Mouse (Mus musculus) embryonic stem cell, embryonic (primary cell): ENCODE measurements around the gene Samd10.

ENCODE experiments used
- CTCF ChIA-PET, 4 experiments: fragments of 300-600 bp in 2 of 4; fragments of 350-600 bp in 2 of 4; sonication (Branson Sonifier 250); formaldehyde crosslinking; loops; one replicate each; lab custom pipeline; 2022; ENCODE audit warnings: inconsistent platforms in 2 of 4; lab: Charles Lee
- POLR2A ChIA-PET, 4 experiments: fragments of 300-600 bp in 2 of 4; fragments of 350-600 bp in 2 of 4; sonication (Branson Sonifier 250); formaldehyde crosslinking; loops; one replicate each; lab custom pipeline; 2022; ENCODE audit warnings: antibody characterized with exemption in 4 of 4, inconsistent platforms in 1 of 4; lab: Charles Lee

Samd10 gene

GRCm38 (mm10) chr2:181598454-181599351 is at the start of gene Samd10:
TSS of gene Samd10 (minus strand) at chr2:181599212.
- POLR2A ChIA-PET, result interaction anchor here (0.5 to 5.1 kb wide), 39 partner anchors 8 to 666 kb away, joined by 3 to 46 read pairs (median 3); partner anchors contain the start of genes Dnajc5 (in 4 of the 4), Uckl1 (in 2 of the 4), Abhd16b (in 1 of the 4) and Arfrp1 (in 1 of the 4)
- CTCF ChIA-PET, result interaction anchor here in 3 of 4 experiments (0.6 to 3.4 kb wide), 15 partner anchors 10 to 412 kb away, joined by 3 to 15 read pairs (median 4); partner anchors contain the start of gene Ppdpf (in 1 of the 3)

GRCm38 (mm10) chr2:181646626-181647472 is 47.8 kb upstream of the Samd10 start:
- POLR2A ChIA-PET, result interaction anchor here in 1 of 4 experiments (0.7 kb wide), 1 partner anchor 17 kb away, joined by 6 read pairs; no protein-coding TSS in a partner anchor
- CTCF ChIA-PET, result interaction anchor here in 2 of 4 experiments (1.4 to 4.5 kb wide), 4 partner anchors 32 to 33 kb away, joined by 4 to 46 read pairs (median 16); partner anchors contain the start of gene Tcea2 (in 1 of the 2)

- ChIA-PET POLR2A (interaction anchor here in 2 of 4 experiments (0.6 to 2.2 kb wide), 7 partner anchors 10 to 305 kb away, joined by 3 to 6 read pairs (median 3); partner anchors contain the start of gene Samd10 (in 2 of the 2)), CTCF (interaction anchor here (1.0 to 4.5 kb wide), 8 partner anchors 10 to 34 kb away, joined by 3 to 46 read pairs (median 11); partner anchors contain the start of genes Tcea2 (in 2 of the 4) and Gm29797 (in 1 of the 4))
Observed at GRCm38 (mm10) chr2:181645666-181646065, 46.7 kb upstream of the Samd10 start.

- ChIA-PET CTCF (interaction anchor here (0.5 to 4.5 kb wide), 36 partner anchors 9 to 399 kb away, joined by 3 to 46 read pairs (median 4); partner anchors contain the start of genes Tcea2 (in 2 of the 4), Gm29797 (in 1 of the 4) and Samd10 (in 1 of the 4)), POLR2A (interaction anchor here in 3 of 4 experiments (0.6 to 3.0 kb wide), 15 partner anchors 9 to 480 kb away, joined by 3 to 11 read pairs (median 3); partner anchors contain the start of genes Samd10 (in 1 of the 3) and Tcea2 (in 1 of the 3))
Observed at GRCm38 (mm10) chr2:181644361-181644760, 45.3 kb upstream of the Samd10 start.

GRCm38 (mm10) chr2:181635865-181636264 is 36.9 kb upstream of the Samd10 start:
- CTCF ChIA-PET, result interaction anchor here in 3 of 4 experiments (0.6 to 2.6 kb wide), 7 partner anchors 8 to 788 kb away, joined by 3 to 10 read pairs (median 9); no protein-coding TSS in a partner anchor
- POLR2A ChIA-PET, result interaction anchor here in 3 of 4 experiments (1.0 to 3.5 kb wide), 11 partner anchors 9 to 117 kb away, joined by 3 to 10 read pairs (median 6); no protein-coding TSS in a partner anchor

GRCm38 (mm10) chr2:181632624-181633023 is 33.6 kb upstream of the Samd10 start:
- ChIA-PET CTCF (interaction anchor here in 1 of 4 experiments (0.5 kb wide), 1 partner anchor 27 kb away, joined by 3 read pairs; no protein-coding TSS in a partner anchor), POLR2A (interaction anchor here in 2 of 4 experiments (0.7 to 1.9 kb wide), 3 partner anchors 12 to 42 kb away, joined by 3 to 4 read pairs (median 3); no protein-coding TSS in a partner anchor)

GRCm38 (mm10) chr2:181628471-181628870 is 29.5 kb upstream of the Samd10 start:
- POLR2A ChIA-PET, result interaction anchor here in 2 of 4 experiments (0.6 to 1.2 kb wide), 4 partner anchors 8 to 803 kb away, joined by 3 to 8 read pairs (median 3); no protein-coding TSS in a partner anchor
- CTCF ChIA-PET, result interaction anchor here in 1 of 4 experiments (0.7 kb wide), 1 partner anchor 258 kb away, joined by 3 read pairs; no protein-coding TSS in a partner anchor

GRCm38 (mm10) chr2:181623401-181623800 is 24.4 kb upstream of the Samd10 start:
- ChIA-PET CTCF (interaction anchor here in 3 of 4 experiments (0.7 to 2.9 kb wide), 7 partner anchors 8 to 56 kb away, joined by 3 to 12 read pairs (median 3); partner anchors contain the start of gene Tcea2 (in 1 of the 3)), POLR2A (interaction anchor here in 2 of 4 experiments (0.8 to 2.4 kb wide), 4 partner anchors 8 to 56 kb away, joined by 4 to 7 read pairs (median 6); no protein-coding TSS in a partner anchor)

GRCm38 (mm10) chr2:181618761-181619495 is 19.9 kb upstream of the Samd10 start:
- CTCF ChIA-PET, result interaction anchor here in 2 of 4 experiments (0.9 to 1.1 kb wide), 2 partner anchors 26 to 60 kb away, joined by 3 to 4 read pairs; no protein-coding TSS in a partner anchor
- POLR2A ChIA-PET, result interaction anchor here in 1 of 4 experiments (0.7 kb wide), 2 partner anchors 16 to 26 kb away, joined by 3 read pairs; no protein-coding TSS in a partner anchor

GRCm38 (mm10) chr2:181602367-181602766 is 3.4 kb upstream of the Samd10 start:
- POLR2A ChIA-PET, result interaction anchor here in 1 of 4 experiments (1.6 kb wide), 1 partner anchor 10 kb away, joined by 5 read pairs; no protein-coding TSS in a partner anchor
- CTCF ChIA-PET, result interaction anchor here in 1 of 4 experiments (2.2 kb wide), 1 partner anchor 76 kb away, joined by 6 read pairs; no protein-coding TSS in a partner anchor

GRCm38 (mm10) chr2:181601751-181602145 is 2.7 kb upstream of the Samd10 start:
- CTCF ChIA-PET, result interaction anchor here in 3 of 4 experiments (0.9 to 2.2 kb wide), 12 partner anchors 12 to 236 kb away, joined by 3 to 14 read pairs (median 5); partner anchors contain the start of genes Arfrp1 (in 1 of the 3), Sox18 (in 1 of the 3) and Tpd52l2 (in 1 of the 3)
- POLR2A ChIA-PET, result interaction anchor here (0.5 to 5.1 kb wide), 77 partner anchors 9 to 899 kb away, joined by 3 to 46 read pairs (median 4); partner anchors contain the start of genes Dnajc5 (in 3 of the 4), Prpf6 (in 3 of the 4), Tpd52l2 (in 2 of the 4) and Uckl1 (in 2 of the 4)

GRCm38 (mm10) chr2:181600828-181601750 is 2.1 kb upstream of the Samd10 start:
- POLR2A ChIA-PET, result interaction anchor here (0.5 to 5.1 kb wide), 88 partner anchors 9 to 898 kb away, joined by 3 to 46 read pairs (median 4); partner anchors contain the start of genes Dnajc5 (in 3 of the 4), Prpf6 (in 3 of the 4), Tpd52l2 (in 2 of the 4) and Uckl1 (in 2 of the 4)
- CTCF ChIA-PET, result interaction anchor here in 3 of 4 experiments (0.7 to 2.2 kb wide), 15 partner anchors 11 to 236 kb away, joined by 3 to 14 read pairs (median 4); partner anchors contain the start of genes Arfrp1 (in 1 of the 3), Sox18 (in 1 of the 3) and Tpd52l2 (in 1 of the 3)

GRCm38 (mm10) chr2:181600226-181600758 is 1.3 kb upstream of the Samd10 start:
- POLR2A ChIA-PET, result interaction anchor here in 3 of 4 experiments (1.1 to 5.1 kb wide), 37 partner anchors 9 to 381 kb away, joined by 3 to 46 read pairs (median 5); partner anchors contain the start of genes Dnajc5 (in 3 of the 3), Prpf6 (in 2 of the 3), Uckl1 (in 2 of the 3) and Abhd16b (in 1 of the 3)
- CTCF ChIA-PET, result interaction anchor here in 3 of 4 experiments (1.0 to 3.4 kb wide), 9 partner anchors 32 to 117 kb away, joined by 3 to 15 read pairs (median 4); partner anchors contain the start of genes Sox18 (in 1 of the 3) and Tpd52l2 (in 1 of the 3)
